Mouse (Mus musculus): Measurements from ENCODE around the gene Cyp24a1. TPM values are rescaled to one million over a fixed set of nuclear protein-coding genes. Genes with fewer than 3 reads are reported as not detected.

Gene Cyp24a1
- total and polyA plus RNA-seq, 3 experiments = not detected

DNA sequence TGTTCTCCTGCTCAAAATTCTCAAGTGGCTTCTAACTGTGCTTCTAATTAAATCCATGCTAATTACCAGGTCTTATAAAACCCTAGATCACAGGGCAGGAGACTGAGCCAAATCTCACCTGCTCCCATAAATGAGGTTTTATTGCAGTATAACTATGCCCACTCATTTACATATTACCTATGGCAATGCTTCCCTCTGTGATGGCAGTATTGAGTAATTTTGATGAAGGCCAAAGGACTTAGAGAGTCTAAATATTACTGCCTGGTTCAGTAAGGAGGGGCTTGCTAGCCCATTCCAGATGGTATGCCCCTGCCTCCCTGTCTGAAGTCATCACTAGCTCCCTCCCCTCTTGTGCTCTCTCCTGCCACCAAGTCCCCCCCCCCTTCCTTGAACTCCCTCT lies 38.9 kb upstream of the Cyp24a1 start:
- Histone ChIP-seq H3K4me1 (ENCODE audit: insufficient read depth, low read depth, low read length) (no peaks in the 10 kb centered on the region), H3K4me3 (ENCODE audit: low read depth, low read length) (no peak overlapping the region), H3K36me3 (replicated peaks) (no peaks in the 10 kb centered on the region), H3K27me3 (ENCODE audit: insufficient read depth, low read length) (no peaks in the 10 kb centered on the region), H3K9me3 (replicated peaks) (peaks cover 61% of the 10 kb centered on the region)
- ATAC-seq (ENCODE audit: extremely low read depth, insufficient number of reproducible peaks, low FRiP score, poor library complexity, severe bottlenecking) (no peak), DNase-seq (ENCODE audit: low spot score) (no peak)
- TF ChIP-seq TAL1 (conservative IDR thresholded peaks at IDR 0.05; ENCODE audit: low read depth, low read length) (no peak), GATA1 (IDR thresholded peaks at IDR 0.05; ENCODE audit: borderline replicate concordance, low read length) (no peak), CTCF (IDR thresholded peaks at IDR 0.05; ENCODE audit: low read depth, low read length) (no peak), POLR2AphosphoS5 (IDR thresholded peaks at IDR 0.05; ENCODE audit: insufficient replicate concordance, low read depth, low read length) (no peak), GATA2 (IDR thresholded peaks at IDR 0.05; ENCODE audit: borderline replicate concordance, low read depth, low read length) (no peak)

GRCm38 (mm10) chr2:170534803-170535174 lies 37.8 kb upstream of the Cyp24a1 start:
- Histone ChIP-seq H3K36me3 (replicated peaks) (no peaks in the 10 kb centered on the region), H3K4me3 (ENCODE audit: low read depth, low read length) (no peak overlapping the region), H3K9me3 (replicated peaks) (peaks cover 60% of the 10 kb centered on the region), H3K4me1 (ENCODE audit: insufficient read depth, low read depth, low read length) (no peaks in the 10 kb centered on the region), H3K27me3 (ENCODE audit: insufficient read depth, low read length) (no peaks in the 10 kb centered on the region)
- DNase-seq (ENCODE audit: low spot score) = no peak
- no peak for ATAC-seq (ENCODE audit: extremely low read depth, insufficient number of reproducible peaks, low FRiP score, poor library complexity, severe bottlenecking)
- TF ChIP-seq CTCF (IDR thresholded peaks at IDR 0.05; ENCODE audit: low read depth, low read length) = no peak
- no peak for TF ChIP-seq GATA2 (IDR thresholded peaks at IDR 0.05; ENCODE audit: borderline replicate concordance, low read depth, low read length)
- TF ChIP-seq GATA1 (IDR thresholded peaks at IDR 0.05; ENCODE audit: borderline replicate concordance, low read length) = no peak
- no peak for TF ChIP-seq TAL1 (conservative IDR thresholded peaks at IDR 0.05; ENCODE audit: low read depth, low read length)
- TF ChIP-seq POLR2AphosphoS5 (IDR thresholded peaks at IDR 0.05; ENCODE audit: insufficient replicate concordance, low read depth, low read length) = no peak

- Histone ChIP-seq H3K27me3 (ENCODE audit: insufficient read depth, low read length) (no peaks in the 10 kb centered on the region), H3K9me3 (replicated peaks) (peaks cover 58% of the 10 kb centered on the region), H3K4me1 (ENCODE audit: insufficient read depth, low read depth, low read length) (no peaks in the 10 kb centered on the region), H3K36me3 (replicated peaks) (no peaks in the 10 kb centered on the region), H3K4me3 (ENCODE audit: low read depth, low read length) (no peak overlapping the region)
- TF ChIP-seq TAL1 (conservative IDR thresholded peaks at IDR 0.05; ENCODE audit: low read depth, low read length) (no peak), GATA1 (IDR thresholded peaks at IDR 0.05; ENCODE audit: borderline replicate concordance, low read length) (no peak)
- DNase-seq (ENCODE audit: low spot score) (no peak), ATAC-seq (ENCODE audit: extremely low read depth, insufficient number of reproducible peaks, low FRiP score, poor library complexity, severe bottlenecking) (no peak)
These were observed 37.3 kb upstream of the Cyp24a1 start for GRCm38 (mm10) chr2:170534116-170534802.

- Histone ChIP-seq H3K36me3 (replicated peaks) (no peaks in the 10 kb centered on the region), H3K9me3 (replicated peaks) (peaks cover 46% of the 10 kb centered on the region), H3K4me1 (ENCODE audit: insufficient read depth, low read depth, low read length) (no peaks in the 10 kb centered on the region), H3K4me3 (ENCODE audit: low read depth, low read length) (no peak overlapping the region), H3K27me3 (ENCODE audit: insufficient read depth, low read length) (no peaks in the 10 kb centered on the region)
- DNase-seq (ENCODE audit: low spot score) (no peak), ATAC-seq (ENCODE audit: extremely low read depth, insufficient number of reproducible peaks, low FRiP score, poor library complexity, severe bottlenecking) (no peak)
- no peak for TF ChIP-seq CTCF (IDR thresholded peaks at IDR 0.05; ENCODE audit: low read depth, low read length)
- TF ChIP-seq POLR2AphosphoS5 (IDR thresholded peaks at IDR 0.05; ENCODE audit: insufficient replicate concordance, low read depth, low read length) = no peak
- no peak for TF ChIP-seq GATA1 (IDR thresholded peaks at IDR 0.05; ENCODE audit: borderline replicate concordance, low read length)
- TF ChIP-seq GATA2 (IDR thresholded peaks at IDR 0.05; ENCODE audit: borderline replicate concordance, low read depth, low read length) = no peak
- no peak for TF ChIP-seq TAL1 (conservative IDR thresholded peaks at IDR 0.05; ENCODE audit: low read depth, low read length)
These were observed 33.3 kb upstream of the Cyp24a1 start for GRCm38 (mm10) chr2:170530256-170530655.

DNA sequence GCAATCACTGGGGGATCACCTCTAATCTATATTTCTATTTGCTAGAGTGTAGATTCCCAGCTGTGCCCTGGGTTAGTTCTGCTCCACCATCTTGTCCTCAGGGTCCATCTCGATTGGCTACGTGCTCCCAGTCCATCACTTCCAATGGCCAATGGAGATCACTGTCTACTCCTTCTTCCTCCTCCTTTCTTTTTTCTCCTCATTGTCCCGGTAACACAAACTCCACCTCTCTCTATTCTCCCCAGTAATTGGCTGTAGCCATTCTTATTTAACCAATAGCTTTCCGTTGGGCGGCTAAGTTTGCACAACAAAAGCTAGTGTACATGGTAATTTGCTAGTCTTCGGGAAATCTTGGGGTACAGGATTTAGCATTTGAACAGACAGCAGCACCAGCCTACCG lies 32.8 kb upstream of the Cyp24a1 start:
- no peaks in the 10 kb centered on the region for H3K36me3 ChIP-seq (replicated peaks)
- H3K4me3 ChIP-seq (ENCODE audit: low read depth, low read length) = no peak overlapping the region
- H3K27me3 ChIP-seq (ENCODE audit: insufficient read depth, low read length) = no peaks in the 10 kb centered on the region
- peaks cover 46% of the 10 kb centered on the region for H3K9me3 ChIP-seq (replicated peaks)
- TF ChIP-seq POLR2AphosphoS5 (IDR thresholded peaks at IDR 0.05; ENCODE audit: insufficient replicate concordance, low read depth, low read length) (no peak), TAL1 (conservative IDR thresholded peaks at IDR 0.05; ENCODE audit: low read depth, low read length) (no peak), CTCF (IDR thresholded peaks at IDR 0.05; ENCODE audit: low read depth, low read length) (no peak), GATA2 (IDR thresholded peaks at IDR 0.05; ENCODE audit: borderline replicate concordance, low read depth, low read length) (no peak), GATA1 (IDR thresholded peaks at IDR 0.05; ENCODE audit: borderline replicate concordance, low read length) (no peak)
- no peaks in the 10 kb centered on the region for H3K4me1 ChIP-seq (ENCODE audit: insufficient read depth, low read depth, low read length)
- no peak for DNase-seq (ENCODE audit: low spot score)
- ATAC-seq (ENCODE audit: extremely low read depth, insufficient number of reproducible peaks, low FRiP score, poor library complexity, severe bottlenecking) = no peak

DNA sequence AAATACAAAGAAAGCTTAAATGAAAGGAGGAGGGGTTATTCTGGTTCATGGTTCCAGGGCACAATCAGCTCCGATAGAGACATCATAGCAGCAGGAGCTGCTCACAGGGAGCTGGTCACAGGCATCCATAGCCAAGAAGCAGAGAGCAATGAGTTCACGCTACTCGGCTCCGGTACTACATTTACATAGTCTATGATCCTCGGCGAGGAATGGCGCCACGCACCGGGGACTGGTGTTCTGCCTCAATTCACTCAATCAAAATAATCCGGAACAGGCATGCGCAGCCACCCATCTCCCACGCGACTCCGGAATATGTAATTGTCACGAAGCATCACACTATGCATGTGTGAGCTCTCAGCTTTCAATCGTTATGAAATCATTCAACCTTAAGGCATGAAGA lies 31.1 kb upstream of the Cyp24a1 start:
- H3K4me3 ChIP-seq (ENCODE audit: low read depth, low read length) = no peak overlapping the region
- peaks cover 43% of the 10 kb centered on the region for H3K9me3 ChIP-seq (replicated peaks)
- no peaks in the 10 kb centered on the region for H3K27me3 ChIP-seq (ENCODE audit: insufficient read depth, low read length)
- DNase-seq (ENCODE audit: low spot score) (no peak), ATAC-seq (ENCODE audit: extremely low read depth, insufficient number of reproducible peaks, low FRiP score, poor library complexity, severe bottlenecking) (no peak)
- no peaks in the 10 kb centered on the region; the same call in 1 of the 2 replicates for H3K4me1 ChIP-seq (ENCODE audit: insufficient read depth, low read depth, low read length)
- TF ChIP-seq CTCF (IDR thresholded peaks at IDR 0.05; ENCODE audit: low read depth, low read length) (no peak), TAL1 (conservative IDR thresholded peaks at IDR 0.05; ENCODE audit: low read depth, low read length) (no peak), GATA2 (IDR thresholded peaks at IDR 0.05; ENCODE audit: borderline replicate concordance, low read depth, low read length) (no peak), GATA1 (IDR thresholded peaks at IDR 0.05; ENCODE audit: borderline replicate concordance, low read length) (no peak), POLR2AphosphoS5 (IDR thresholded peaks at IDR 0.05; ENCODE audit: insufficient replicate concordance, low read depth, low read length) (no peak)
- H3K36me3 ChIP-seq (replicated peaks) = no peaks in the 10 kb centered on the region
